Mouse (Mus musculus) kidney, adult 2 months (tissue): ENCODE measurements around the gene Tax1bp1.

Experiments
- CTCF ChIP-seq: fragments of 200-500 bp; conservative IDR thresholded peaks from 2 replicates; pipeline ENCODE4 v1.5.1; 2011; ENCODE audit warnings: low read depth, mild to moderate bottlenecking, control low read depth, low read length, moderate library complexity, mixed read lengths; ENCODE audit not compliant: insufficient read depth, insufficient read length
- POLR2A ChIP-seq: fragments of 200-500 bp; IDR thresholded peaks from one replicate; pipeline ENCODE4 v1.6.1; 2011; ENCODE audit warnings: low read depth, low read length, control low read depth

DNA sequence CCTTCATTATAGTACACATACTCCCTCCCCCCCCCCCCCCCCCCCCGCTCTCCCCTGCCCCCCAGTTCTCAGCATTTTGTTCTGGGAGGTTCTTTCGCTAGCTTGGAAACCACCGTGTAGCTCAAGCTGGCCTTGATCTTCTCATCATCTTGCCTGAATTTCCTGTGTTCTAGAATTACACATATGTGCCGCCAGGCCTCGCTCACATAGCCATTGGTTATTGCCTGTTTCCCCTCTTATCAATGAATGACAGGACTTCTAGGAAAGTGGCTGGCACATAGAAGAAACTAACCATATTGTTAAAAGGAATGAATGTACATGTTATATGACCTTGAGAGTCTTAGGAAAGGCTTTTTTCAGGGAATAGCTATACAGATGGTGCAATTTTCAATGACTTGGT, 21.7 kb upstream of the Tax1bp1 start:
- TF ChIP-seq POLR2A (no peak), CTCF (no peak)
